Mouse (Mus musculus): ENCODE data around the gene Nrn1. TPM values are rescaled to one million over a fixed set of nuclear protein-coding genes. Genes with fewer than 3 reads are reported as not detected.

The Nrn1 gene
- polyA plus RNA-seq (2016; fragmentation: Nextera tagmentation; extraction: Ambion mirVana): 0.60 and 0.91 TPM in 2 replicates

DNA sequence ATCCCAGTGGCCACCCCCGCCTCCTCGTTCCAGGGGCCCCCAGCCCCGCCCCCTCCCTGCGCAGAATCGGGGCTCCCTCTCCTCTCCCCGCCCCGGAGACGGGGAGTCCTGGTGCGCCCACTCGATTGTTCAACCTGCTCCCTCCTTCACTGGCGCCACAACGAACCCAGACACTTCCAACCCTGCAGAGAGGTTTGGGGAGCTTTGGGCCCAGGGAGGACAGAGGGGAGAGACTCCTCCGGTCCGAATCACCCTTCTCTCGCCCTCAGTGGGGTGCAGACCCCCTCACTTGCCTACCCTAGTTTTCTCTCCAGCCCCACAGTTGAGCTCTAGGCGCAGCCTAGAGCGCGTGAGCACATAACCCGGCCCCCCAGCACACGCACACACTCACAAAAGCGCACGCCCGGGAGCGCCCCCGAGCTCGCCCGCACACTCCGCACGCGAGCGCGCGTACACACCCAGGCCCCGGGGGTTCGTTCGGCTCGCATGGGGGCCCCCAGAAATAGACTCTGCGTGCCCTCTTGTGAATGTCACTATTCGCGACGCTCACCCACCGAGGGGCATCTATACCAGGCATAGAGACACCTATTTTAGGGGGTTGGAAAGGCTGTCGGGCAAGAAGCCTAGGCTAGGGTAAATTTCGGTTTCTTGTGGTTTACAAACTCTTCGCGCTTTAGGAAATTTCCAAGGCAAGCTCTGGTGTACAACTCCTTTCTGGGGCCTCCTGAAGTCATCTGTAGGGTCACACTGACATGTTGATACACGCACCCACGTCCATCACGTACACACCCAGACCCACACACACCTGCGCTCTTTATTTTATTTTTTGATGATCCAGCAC, at the start of gene Nrn1:
Nrn1 (minus strand) TSS at position 401 of the 841 bp plus-strand sequence.
- WGBS: under 1% methylated on average over 50 of the region's 50 CpGs
- peak within 1 kb of the TSS; percentile 55 for H3K4me3 ChIP-seq

DNA sequence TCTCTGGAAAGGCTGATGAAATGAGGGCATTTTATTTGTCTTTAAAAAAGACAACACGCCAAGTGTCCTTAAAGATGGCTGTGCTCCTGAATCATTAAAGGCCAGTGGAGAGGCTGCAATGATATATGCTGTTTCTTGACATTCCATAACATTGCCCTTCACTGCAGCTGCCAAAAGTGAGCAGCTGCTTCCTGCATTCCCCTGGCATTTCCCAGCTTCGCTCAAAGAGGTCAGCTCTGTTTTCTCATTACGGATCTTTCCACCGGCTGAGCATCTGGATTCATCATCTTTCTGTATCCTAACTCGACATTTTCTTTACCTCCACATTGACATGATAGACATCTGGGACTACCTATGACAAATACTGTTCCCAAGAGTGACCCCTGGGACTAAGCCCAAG, 44.7 kb upstream of the Nrn1 start:
- no peaks in the 10 kb centered on the region for H3K36me3 ChIP-seq
- H3K4me1 ChIP-seq: no peaks in the 10 kb centered on the region
- H3K4me3 ChIP-seq: no peak overlapping the region
- DNase-seq (ENCODE audit: low spot score): no peak
- no peaks in the 10 kb centered on the region for H3K27me3 ChIP-seq (ENCODE audit: low read depth, poor library complexity, severe bottlenecking)
- H3K27ac ChIP-seq: no peak overlapping the region
- WGBS: 82% methylated on average over 5 of the region's 5 CpGs
- H3K9me3 ChIP-seq (replicated peaks): no peaks in the 10 kb centered on the region

More for the DNA sequence above, at the start of gene Nrn1:
- H3K36me3 ChIP-seq: no peaks in the 10 kb centered on the region
- H3K27ac ChIP-seq: peak within 1 kb of the TSS; percentile 90
- peaks cover 56% of the 10 kb centered on the region for H3K27me3 ChIP-seq (ENCODE audit: low read depth, poor library complexity, severe bottlenecking)
- H3K9me3 ChIP-seq (replicated peaks): no peaks in the 10 kb centered on the region
- peaks cover 56% of the 10 kb centered on the region for H3K4me1 ChIP-seq
- peak; percentile 61 for DNase-seq (ENCODE audit: low spot score)

DNA sequence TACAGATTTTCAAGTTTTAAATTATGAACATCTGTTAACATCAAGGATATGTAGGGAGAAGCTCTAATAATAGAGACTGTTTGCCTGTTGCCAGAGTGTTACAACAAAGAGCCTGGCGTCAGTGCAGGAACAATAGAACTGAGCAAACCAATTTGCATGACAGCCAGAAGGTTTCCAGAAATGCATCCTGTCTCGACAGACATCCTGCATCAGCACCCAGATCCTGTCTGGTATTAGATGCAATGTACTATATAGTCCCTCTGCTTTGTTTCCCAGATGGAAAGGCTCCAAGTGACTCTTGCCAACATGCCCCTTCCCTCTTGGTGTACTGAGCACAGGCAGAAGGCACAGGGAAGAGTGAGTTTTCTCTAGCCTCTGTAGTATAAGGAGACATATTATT, 31.9 kb upstream of the Nrn1 start:
- Histone ChIP-seq H3K9me3 (replicated peaks) (no peaks in the 10 kb centered on the region), H3K27me3 (ENCODE audit: low read depth, poor library complexity, severe bottlenecking) (no peaks in the 10 kb centered on the region), H3K36me3 (no peaks in the 10 kb centered on the region), H3K4me1 (no peaks in the 10 kb centered on the region), H3K27ac (no peak overlapping the region), H3K4me3 (no peak overlapping the region)
- no peak for DNase-seq (ENCODE audit: low spot score)
- 78% methylated on average over 2 of the region's 2 CpGs for WGBS

DNA sequence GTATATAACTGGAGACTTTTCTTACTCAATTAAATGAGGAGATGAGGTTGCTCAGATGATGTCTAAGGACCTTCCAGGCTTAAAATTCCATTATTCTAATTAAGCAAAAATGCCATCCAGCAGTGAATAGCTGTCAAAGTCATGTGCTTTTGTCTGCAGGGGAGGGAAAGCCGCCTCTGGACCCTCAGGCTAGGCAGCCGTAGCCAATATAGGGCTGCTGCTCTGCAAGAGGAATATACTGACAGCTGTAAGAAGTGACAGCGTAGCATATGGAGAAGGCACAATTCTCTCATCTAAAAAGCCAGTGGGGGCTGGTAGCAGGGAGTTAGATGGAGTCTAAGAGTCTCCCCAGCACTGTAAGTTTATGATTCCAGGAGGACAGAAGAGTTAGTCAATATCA, 16.9 kb upstream of the Nrn1 start:
- DNase-seq (ENCODE audit: low spot score): no peak
- H3K4me1 ChIP-seq: peaks cover 6% of the 10 kb centered on the region
- H3K27me3 ChIP-seq (ENCODE audit: low read depth, poor library complexity, severe bottlenecking): no peaks in the 10 kb centered on the region
- no peak overlapping the region for H3K4me3 ChIP-seq
- H3K9me3 ChIP-seq (replicated peaks): no peaks in the 10 kb centered on the region
- H3K36me3 ChIP-seq: no peaks in the 10 kb centered on the region
- H3K27ac ChIP-seq: no peak overlapping the region
- WGBS: 84% methylated on average over 3 of the region's 3 CpGs

DNA sequence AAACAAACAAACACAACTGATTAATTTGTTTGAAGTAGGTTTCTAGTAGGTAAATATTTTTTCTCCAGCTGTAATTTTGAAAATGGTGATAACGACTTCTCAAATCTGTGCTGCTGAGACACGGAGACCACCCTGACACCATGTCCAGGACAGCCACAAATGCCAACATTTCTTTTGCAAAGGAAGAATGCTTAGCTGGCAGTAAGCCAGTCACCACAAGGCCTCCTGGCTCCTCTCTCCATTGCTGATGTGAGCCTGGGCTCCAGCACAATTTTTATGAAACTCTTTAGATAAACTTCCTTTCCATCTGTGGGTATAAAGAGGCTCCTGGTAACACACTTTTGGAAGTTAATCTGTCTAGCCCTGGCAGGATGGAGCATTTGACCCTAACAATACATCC, 15.1 kb upstream of the Nrn1 start:
- H3K27me3 ChIP-seq (ENCODE audit: low read depth, poor library complexity, severe bottlenecking): no peaks in the 10 kb centered on the region
- 83% methylated on average over 2 of the region's 2 CpGs for WGBS
- no peaks in the 10 kb centered on the region for H3K36me3 ChIP-seq
- no peaks in the 10 kb centered on the region for H3K9me3 ChIP-seq (replicated peaks)
- no peak for DNase-seq (ENCODE audit: low spot score)
- H3K27ac ChIP-seq: no peak overlapping the region
- H3K4me1 ChIP-seq: peaks cover 6% of the 10 kb centered on the region
- H3K4me3 ChIP-seq: no peak overlapping the region

DNA sequence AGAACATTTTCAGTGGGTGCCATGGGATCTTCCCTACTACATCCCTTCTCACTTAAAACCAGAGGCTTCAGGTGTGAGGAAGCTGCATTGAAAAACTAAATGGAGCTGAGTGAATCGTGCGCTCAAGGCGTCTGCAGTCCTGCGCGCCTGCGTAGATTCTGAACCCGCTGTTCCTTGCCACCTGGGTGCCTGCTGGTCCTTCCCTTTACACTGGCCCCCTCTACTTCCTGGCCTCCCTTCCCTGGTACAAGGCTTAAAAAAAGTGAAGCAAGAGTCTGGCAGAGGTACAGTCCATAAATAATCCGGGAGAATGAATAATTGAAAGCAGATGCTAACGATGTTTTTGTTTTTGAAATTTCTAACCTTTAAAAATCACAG, 1.7 kb upstream of the Nrn1 start:
- Histone ChIP-seq H3K27ac (peak overlapping the region; percentile 90), H3K4me1 (peaks cover 45% of the 10 kb centered on the region), H3K27me3 (ENCODE audit: low read depth, poor library complexity, severe bottlenecking) (peaks cover 40% of the 10 kb centered on the region), H3K4me3 (peak overlapping the region; percentile 55), H3K9me3 (replicated peaks) (no peaks in the 10 kb centered on the region), H3K36me3 (no peaks in the 10 kb centered on the region)
- WGBS: 4% methylated on average over 9 of the region's 9 CpGs
- peak; percentile 63 for DNase-seq (ENCODE audit: low spot score)

DNA sequence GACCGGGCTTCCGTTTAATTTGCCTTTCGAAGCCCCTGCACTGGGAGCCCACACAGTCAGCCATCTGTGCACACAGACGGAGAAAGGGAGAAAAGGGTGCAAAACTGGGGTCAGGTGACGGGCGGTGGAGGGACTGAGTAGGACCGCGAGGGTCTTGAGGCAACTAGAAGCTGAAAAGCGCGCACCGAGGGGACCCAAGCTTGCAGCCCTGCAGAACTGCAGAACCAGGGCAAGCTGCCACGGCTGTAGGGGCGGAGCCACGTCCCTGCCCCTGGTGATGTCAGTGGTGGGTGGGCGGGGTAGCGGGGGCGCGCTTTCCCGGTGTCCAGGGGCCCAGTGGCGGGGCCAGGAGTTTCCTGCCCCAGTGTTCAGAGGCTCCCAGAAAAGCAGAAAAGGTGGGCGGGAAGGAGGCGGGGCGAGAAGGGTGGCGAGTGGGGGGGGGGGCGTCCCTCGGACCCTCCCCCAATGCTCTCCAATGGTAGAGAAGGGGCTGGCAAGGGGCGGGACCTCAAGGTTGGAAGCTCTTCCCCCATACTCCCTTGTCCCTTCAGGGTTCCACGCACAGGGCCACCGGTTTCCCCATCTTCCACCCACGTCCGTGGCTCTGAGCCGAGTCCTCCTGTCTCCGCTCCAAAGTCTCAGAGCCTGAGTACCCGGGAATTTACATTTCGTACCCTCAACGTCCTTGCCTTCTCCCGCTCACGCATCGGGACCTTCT, 1.1 kb upstream of the Nrn1 start:
- no peaks in the 10 kb centered on the region for H3K9me3 ChIP-seq (replicated peaks)
- WGBS: under 1% methylated on average over 38 of the region's 39 CpGs
- peak overlapping the region; percentile 90 for H3K27ac ChIP-seq
- DNase-seq (ENCODE audit: low spot score): peak; percentile 96
- H3K4me1 ChIP-seq: peaks cover 50% of the 10 kb centered on the region
- H3K4me3 ChIP-seq: peak overlapping the region; percentile 55
- H3K36me3 ChIP-seq: no peaks in the 10 kb centered on the region
- peaks cover 45% of the 10 kb centered on the region for H3K27me3 ChIP-seq (ENCODE audit: low read depth, poor library complexity, severe bottlenecking)

DNA sequence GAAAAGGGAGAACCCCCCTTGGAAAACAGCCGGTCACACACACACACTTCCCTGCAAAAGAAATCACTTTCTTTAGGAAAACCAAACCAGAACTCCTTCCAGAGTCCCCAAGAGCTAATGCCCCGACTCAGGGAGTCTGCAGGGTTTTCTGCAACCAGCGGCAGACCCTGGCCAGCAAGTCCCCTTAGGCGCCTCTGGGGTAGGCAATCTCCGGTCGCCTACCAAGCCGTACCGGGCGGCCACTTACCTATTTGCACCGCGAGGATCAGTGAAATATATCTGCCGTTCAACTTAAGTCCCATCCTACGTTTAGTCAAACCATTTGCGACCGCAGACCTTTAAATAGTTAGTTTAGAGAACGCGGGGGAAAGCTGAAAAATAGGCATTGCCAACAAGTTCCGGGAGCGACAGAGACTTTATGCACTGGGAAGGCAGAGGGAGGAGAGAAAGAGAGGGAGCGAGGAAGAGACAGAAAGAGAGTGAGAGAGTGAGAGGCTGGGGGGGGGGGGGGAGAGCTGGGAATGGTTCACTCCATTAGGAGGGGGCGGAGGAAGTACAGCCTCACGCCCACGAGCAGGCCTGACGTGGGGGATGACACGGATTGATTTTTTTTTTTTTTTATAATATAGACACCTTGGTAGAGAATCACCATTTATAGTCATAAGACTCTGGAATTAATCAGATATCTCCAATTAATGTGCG, 791 bp downstream of the Nrn1 start:
- DNase-seq (ENCODE audit: low spot score): peak; percentile 70
- no peaks in the 10 kb centered on the region for H3K36me3 ChIP-seq
- H3K27ac ChIP-seq: no peak overlapping the region
- peaks cover 64% of the 10 kb centered on the region for H3K27me3 ChIP-seq (ENCODE audit: low read depth, poor library complexity, severe bottlenecking)
- WGBS: 1% methylated on average over 26 of the region's 26 CpGs
- no peaks in the 10 kb centered on the region for H3K9me3 ChIP-seq (replicated peaks)
- peak overlapping the region; percentile 55 for H3K4me3 ChIP-seq
- peaks cover 59% of the 10 kb centered on the region for H3K4me1 ChIP-seq

DNA sequence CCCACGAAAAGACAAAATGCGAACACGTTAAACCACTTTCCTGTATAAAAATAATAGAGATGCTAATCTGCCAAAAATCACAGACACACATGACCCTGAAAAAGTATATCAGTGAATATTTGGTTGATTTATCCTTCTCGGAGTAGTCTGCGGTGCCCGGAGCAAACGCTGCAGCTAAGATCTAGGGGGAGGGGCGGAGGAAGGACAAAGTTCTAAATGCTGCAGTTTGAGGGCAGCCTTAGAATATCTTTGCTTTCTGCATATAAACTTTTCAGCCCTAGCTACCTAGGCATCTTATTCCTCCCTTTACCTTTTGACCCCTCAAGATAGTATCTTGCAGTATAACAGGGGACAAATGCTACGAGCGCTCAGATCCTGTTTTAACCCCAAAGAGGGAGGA, 1.4 kb downstream of the Nrn1 start:
- no peaks in the 10 kb centered on the region for H3K36me3 ChIP-seq
- peaks cover 69% of the 10 kb centered on the region for H3K27me3 ChIP-seq (ENCODE audit: low read depth, poor library complexity, severe bottlenecking)
- peak overlapping the region; percentile 55 for H3K4me3 ChIP-seq
- H3K4me1 ChIP-seq: peaks cover 59% of the 10 kb centered on the region
- WGBS: 1% methylated on average over 10 of the region's 10 CpGs
- no peak overlapping the region for H3K27ac ChIP-seq
- no peaks in the 10 kb centered on the region for H3K9me3 ChIP-seq (replicated peaks)
- no peak for DNase-seq (ENCODE audit: low spot score)

DNA sequence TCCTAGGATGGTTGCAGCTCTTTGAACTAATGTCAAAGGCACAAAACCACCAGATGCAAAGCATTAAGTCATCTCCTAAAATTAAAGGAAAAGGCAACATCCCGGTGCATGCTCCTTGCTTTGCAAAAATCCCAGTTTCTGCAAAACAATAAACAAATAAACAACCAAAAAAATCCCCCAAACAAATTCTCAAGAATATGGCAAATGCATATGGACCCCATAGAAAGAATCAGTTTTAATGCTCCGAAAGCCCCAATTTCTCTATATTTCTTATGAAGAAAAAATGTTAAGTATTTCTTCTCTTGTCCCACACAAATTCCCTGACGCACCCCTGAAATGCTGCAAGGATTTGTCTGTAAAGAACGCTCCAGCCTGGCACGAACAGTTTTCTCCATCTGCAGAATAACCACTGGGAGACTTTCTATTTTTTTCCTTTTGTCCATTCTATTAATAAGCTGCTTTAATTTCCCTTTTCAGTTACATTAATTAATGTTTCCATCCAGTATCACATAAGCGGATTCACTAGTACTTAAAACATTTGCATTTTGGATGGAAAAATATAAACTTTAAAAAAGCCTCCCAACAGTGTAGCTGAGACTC, 1.9 kb downstream of the Nrn1 start:
- WGBS: 6% methylated on average over 6 of the region's 6 CpGs
- Histone ChIP-seq H3K4me1 (peaks cover 64% of the 10 kb centered on the region), H3K4me3 (peak overlapping the region; percentile 55), H3K27ac (no peak overlapping the region), H3K9me3 (replicated peaks) (no peaks in the 10 kb centered on the region), H3K36me3 (no peaks in the 10 kb centered on the region), H3K27me3 (ENCODE audit: low read depth, poor library complexity, severe bottlenecking) (peaks cover 75% of the 10 kb centered on the region)
- DNase-seq (ENCODE audit: low spot score): no peak

DNA sequence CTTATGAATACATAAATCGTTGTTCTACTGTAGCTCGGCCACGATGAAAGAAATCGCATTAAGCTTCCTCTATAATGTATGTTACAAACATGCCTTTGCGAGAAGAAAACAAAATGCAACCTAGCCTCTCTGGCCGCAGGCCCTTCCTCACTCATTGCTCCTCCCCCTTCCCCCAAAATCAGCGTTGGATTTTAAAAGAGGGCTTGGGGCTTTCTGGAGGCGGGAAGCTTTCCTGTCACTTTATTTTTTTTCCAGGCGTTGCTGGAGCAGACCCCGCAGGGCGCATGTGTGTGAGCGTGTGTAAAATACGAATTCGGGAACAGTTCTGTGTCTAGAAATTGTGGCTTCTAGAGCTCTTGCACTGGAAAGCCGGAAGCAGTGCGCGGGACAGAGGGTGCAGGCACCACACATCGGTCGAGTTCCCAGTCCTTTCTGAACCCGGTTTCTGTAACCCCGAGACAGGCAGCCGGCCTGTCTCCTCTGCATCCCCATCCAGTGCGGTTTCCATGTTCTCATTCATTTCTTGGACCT, 2.9 kb downstream of the Nrn1 start:
- H3K27ac ChIP-seq: no peak overlapping the region
- under 1% methylated on average over 23 of the region's 23 CpGs for WGBS
- H3K4me1 ChIP-seq: peaks cover 72% of the 10 kb centered on the region
- H3K4me3 ChIP-seq: peak overlapping the region; percentile 49
- H3K27me3 ChIP-seq (ENCODE audit: low read depth, poor library complexity, severe bottlenecking): peaks cover 85% of the 10 kb centered on the region
- H3K9me3 ChIP-seq (replicated peaks): no peaks in the 10 kb centered on the region
- peak; percentile 66 for DNase-seq (ENCODE audit: low spot score)
- no peaks in the 10 kb centered on the region for H3K36me3 ChIP-seq

All from limb, embryonic 10.5 days (tissue).